ENCODE assay signal across 13 mouse cellular contexts in the genomic region with DNA sequence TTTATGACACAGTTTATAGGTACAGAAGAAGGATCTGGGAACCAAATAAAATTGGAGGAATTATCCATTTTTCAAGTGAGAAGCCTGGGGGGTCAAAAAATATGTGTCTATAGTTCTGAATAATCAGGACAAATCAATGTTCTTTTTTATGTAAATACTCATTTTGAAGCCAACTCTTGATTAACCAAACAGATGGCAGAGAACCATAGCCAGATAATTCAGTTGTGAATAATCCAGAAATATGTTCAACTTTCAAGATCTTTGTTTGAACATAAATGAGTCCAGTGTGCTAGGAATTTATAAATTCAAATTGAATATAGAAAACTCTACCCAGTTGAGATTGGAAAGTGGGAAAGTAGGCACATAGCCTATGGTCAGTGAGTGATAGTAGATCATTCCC.
"Had no signal": no experiment of that assay in that cellular context is flagged by ENCODE, and none has a peak within 500 bp of the region (broad histone marks: within the 10 kb centered on the region; RNA-seq: fewer than 3 reads in every experiment).

No protein-coding gene starts in this region.

- H3K4me3 ChIP-seq: kidney, embryonic 15.5 days; liver, embryonic 13.5 days had no signal

- H3K36me3 ChIP-seq: kidney, embryonic 15.5 days; liver, embryonic 13.5 days had no signal

- H3K4me2 ChIP-seq: kidney, embryonic 15.5 days; liver, embryonic 13.5 days; midbrain, embryonic 11.5 days had no signal

- H3K27me3 ChIP-seq: kidney, embryonic 15.5 days; liver, embryonic 13.5 days had no signal

- DNase-seq: kidney, adult 8-10 months; kidney, postnatal 10 days; kidney, postnatal 36 days; liver, embryonic 13.5 days; lung, adult 2 months; lung, postnatal 14 days; lung, postnatal 4 days; midbrain, embryonic 14.5 days; thymus, adult 18-20 months; thymus, postnatal 14 days; thymus, postnatal 4 days had no signal

- H3K9me3 ChIP-seq: kidney, embryonic 15.5 days; liver, embryonic 13.5 days had no signal

- H3K4me1 ChIP-seq: kidney, embryonic 15.5 days; liver, embryonic 13.5 days had no signal

- H3K9ac ChIP-seq: kidney, embryonic 15.5 days; liver, embryonic 13.5 days had no signal

- H3K27ac ChIP-seq: kidney, embryonic 15.5 days; liver, embryonic 13.5 days had no signal
